Mouse (Mus musculus): ENCODE data around the gene Tmem212.

The Tmem212 gene

GRCm38 (mm10) chr3:27840311-27840710, 55.9 kb downstream of the Tmem212 start:
- no peak for DNase-seq

- no peak for DNase-seq
Measured at GRCm38 (mm10) chr3:27839795-27840194, 56.4 kb downstream of the Tmem212 start.

- no peak for DNase-seq
Measured at GRCm38 (mm10) chr3:27839231-27839630, 56.9 kb downstream of the Tmem212 start.

DNA sequence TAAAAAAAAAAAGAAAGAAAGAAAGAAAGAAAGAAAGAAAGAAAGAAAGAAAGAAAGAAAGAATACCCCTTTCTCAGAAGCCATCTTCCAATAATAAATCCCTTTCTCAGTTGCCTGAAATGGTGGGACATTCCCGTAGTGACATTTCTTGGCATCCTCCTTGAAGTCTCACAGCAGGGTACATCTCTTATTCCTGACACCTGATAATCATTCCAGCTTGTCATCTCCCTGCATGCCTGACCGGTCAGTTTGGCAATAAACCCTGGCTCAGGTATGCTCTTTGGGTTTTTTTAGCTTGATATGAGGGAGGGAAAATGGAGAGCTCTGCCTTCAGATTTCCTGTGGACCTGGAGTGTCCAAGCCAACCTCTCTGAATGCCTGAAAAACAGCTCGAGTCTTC, 59.9 kb downstream of the Tmem212 start:
- DNase-seq: no peak

- no peak for DNase-seq
Measured at GRCm38 (mm10) chr3:27835786-27836185, 60.4 kb downstream of the Tmem212 start.

DNA sequence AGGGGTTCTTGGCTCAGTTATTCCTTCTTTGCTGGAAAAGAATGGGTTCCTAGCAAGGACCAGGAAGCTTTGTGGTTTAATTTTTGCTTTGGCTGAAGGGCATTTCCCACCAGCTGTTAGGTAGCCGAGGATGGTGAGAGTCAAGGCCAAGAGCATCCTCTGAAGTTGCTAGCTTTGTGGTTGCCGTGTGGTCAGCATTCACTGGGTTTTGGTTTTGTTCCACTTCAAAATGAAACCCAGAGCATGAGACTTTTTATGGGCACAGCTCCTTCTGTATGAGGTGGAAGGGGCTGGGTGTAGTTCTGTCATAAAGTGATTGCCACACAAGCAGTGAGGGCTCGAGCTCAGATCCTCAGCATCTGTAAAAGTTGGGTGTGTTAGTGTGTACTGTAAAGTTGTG, 67.4 kb downstream of the Tmem212 start:
- no peak for DNase-seq

- no peak for DNase-seq
Measured at GRCm38 (mm10) chr3:27827236-27827635, 68.9 kb downstream of the Tmem212 start.

- DNase-seq: no peak
Measured at GRCm38 (mm10) chr3:27825985-27826384, 70.2 kb downstream of the Tmem212 start.
